Mouse (Mus musculus): ENCODE measurements at regions not wholly inside any gene's neighbourhood (a gene's known extent, or its start where the extent isn't known, plus 50 kb on each side); places are given as distances from the start of the nearest gene placed in this dataset.

DNA sequence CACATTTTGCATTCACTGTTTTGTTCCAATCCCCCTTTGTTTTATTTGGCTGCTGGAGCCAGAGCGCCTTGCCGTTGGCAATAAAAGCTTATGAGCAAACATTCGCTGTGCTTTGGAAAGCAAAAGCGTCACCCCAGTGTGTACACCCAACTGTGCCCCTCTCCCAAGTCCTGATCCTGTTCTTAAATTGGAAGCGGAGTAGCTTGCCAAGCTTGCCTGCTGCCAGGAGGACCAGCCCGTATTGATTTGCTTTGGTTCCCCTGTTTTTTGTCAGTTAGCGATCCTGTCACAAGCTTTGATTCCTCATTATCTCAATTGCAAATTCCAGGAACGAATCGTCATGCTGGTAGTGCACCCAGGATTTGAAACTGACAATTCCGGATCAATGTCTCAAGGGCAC lies 917.5 kb downstream of the Olfm4 start:
- peak; percentile 69 to 87 for DNase-seq

GRCm38 (mm10) chr14:80901759-80902163 lies 917.9 kb downstream of the Olfm4 start:
- DNase-seq, result peak; percentile 65 to 71

GRCm38 (mm10) chr14:80916031-80916430 lies 932.1 kb downstream of the Olfm4 start:
- no peak for DNase-seq

DNA sequence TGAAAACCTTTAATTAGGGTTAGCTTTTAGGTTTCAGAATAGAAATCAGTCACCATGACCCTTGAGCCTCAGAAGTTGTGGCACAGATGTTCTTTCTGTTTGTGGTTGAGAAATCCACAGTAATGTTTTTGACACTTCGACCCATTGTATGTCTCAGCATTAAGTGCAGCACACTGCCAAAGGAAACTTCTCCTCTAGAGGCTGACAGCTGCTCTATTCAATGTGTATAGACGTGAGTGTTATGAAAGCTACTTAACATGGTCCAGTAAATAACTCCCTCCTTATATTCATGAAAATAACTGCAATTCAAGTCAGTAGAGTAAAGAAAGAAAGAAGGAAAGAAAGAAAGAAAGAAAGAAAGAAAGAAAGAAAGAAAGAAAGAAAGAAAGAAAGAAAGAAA lies 939.9 kb downstream of the Olfm4 start:
- no peak for DNase-seq

DNA sequence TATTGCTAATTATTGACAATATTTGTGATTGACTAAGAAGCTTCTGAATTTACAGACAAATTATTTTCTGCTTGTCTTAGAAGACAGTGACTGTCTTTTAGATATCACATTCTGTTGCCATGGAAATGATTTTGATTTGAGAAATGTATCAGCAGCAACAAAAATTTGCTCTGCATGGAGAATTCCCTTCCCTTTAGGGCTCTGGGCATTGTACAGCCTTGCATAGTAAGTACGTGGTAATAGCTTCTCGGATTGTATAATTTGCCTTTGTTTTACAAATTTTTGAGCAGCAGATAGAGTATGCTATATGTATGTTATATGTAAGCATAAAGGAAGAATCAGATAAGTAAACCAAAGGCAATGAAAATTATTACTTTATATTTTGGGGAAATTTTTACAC lies 976.1 kb downstream of the Olfm4 start:
- no peak for DNase-seq

DNA sequence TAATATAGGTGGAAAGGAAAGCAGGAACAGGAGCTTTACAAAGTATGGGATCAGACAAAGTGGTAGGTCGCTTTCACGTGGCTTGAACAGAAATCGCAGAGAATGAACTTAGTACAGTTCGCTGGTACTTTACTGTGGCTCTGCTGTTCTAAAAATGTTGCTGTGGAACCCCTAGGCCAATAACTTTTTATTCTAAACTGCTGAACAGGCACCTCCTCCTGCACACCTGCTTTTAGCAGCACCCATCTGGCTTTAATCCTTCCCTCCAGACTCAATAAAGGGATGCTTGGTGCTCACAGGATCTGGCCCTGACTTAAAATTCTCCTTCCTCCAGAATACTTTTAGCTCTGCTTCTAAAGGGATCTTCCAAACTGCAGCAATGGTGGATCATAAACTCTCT lies 991.9 kb downstream of the Olfm4 start:
- DNase-seq, result no peak

GRCm38 (mm10) chr14:80976662-80977061 lies 992.8 kb downstream of the Olfm4 start:
- no peak for DNase-seq

DNA sequence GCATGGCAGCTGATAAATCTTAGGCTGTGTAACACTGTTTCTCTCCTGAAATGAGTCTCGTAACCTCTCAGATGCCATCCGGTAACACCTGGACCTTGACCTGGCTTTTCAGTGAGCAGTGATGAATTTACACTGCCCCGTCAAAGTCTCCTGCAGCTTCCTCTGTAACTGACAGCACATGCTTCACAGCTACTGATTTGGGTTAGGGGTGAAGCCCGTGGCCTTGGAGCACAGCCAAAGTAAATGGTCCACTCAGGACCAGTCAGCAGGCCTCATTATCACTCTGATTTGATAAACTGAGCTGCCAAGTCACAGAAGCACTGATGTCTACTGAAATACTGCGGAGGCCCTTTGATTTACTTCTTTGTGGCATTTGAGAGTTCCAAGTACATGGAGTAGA lies 995.6 kb downstream of the Olfm4 start:
- DNase-seq, result peak; percentile 4 to 7

DNA sequence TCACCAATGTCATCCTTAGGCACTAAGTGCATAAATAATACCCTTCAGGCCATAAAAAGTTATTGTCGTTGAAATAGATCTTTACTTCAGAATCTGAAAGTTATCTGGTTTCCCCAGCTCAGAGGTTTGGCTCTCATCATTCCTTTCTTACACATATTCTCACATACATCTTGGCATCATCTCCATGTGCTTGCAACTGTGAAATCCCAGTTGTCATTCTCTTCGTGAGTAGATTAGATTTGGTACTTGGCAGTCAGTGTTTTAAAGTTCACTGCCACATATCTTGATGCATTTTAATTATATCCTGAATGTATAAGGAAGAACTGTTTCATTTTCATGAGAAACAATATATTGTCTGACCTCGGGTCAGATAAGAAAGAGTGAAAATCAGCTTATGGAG lies 1006.3 kb downstream of the Olfm4 start:
- no peak for DNase-seq

DNA sequence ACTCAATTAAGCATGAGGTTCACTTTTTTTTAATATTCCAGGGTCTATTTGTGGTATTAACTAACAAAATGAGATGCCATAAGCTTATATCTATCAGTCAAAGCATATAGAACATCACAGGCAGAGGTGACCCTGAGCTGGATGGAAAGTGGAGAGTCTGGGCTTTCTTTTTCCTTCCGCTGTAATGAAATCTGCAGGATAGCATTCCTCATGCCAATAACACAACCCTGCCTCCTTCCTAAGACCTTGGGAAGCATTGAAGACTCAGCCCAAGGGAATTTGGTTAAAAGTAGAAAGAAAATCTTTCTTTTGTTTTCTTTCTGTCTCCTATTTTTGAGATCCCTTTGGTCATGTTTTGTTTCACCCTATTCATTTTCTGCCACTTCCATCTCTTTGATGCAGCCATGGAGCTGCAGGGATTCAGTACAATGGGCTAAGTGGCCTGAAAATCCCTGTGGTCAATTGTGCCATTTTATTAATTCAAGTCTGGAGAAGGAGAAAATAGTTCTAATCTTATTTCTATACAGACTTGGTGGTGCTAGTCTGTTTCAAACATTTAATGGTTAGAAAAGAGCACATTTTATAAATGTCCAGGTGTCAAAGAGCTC lies 1006.9 kb downstream of the Olfm4 start:
- no peak for DNase-seq

DNA sequence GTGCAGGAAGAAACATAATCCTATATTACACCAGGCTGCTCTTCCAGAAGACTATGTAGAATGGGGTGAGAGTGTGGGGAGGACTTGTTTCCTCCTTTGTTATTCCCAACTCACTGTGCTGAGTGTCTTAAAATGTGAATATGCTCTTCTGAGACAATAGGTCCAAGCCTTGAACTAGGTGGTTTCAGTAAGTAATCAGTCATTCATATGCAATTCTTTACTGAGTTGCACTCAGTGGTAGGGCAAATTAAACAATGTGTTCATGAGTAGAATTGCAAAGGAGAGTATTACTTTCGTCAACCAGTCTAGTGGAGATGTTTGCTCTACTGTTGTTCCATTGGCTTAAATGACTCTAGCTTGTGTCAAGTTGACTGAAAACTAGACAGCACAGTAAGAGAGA lies 1015.1 kb downstream of the Olfm4 start:
- no peak for DNase-seq

- DNase-seq, result no peak
These were observed 1029.3 kb downstream of the Olfm4 start for GRCm38 (mm10) chr14:81013208-81013607.

GRCm38 (mm10) chr14:81031475-81031874 lies 1047.6 kb downstream of the Olfm4 start:
- DNase-seq, result peak; percentile 1

DNA sequence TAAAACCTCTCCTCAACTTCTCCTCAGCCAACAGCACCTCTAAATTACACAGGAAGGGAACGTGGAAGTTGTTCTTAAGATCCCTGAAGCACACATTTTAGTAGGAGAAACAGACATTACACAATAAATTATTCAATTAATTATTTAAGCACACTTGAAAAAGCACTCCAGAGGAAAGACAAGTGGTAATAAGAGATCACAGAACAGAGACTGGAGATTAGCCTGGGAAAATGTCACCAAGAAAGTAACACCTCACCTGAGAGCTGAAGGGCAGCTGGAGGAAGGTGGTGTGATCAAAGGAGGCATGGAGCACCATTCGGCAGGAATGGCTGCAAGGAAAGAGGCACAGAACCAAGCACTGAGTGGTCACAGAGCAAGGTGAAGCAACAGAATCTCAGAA lies 1053.8 kb downstream of the Olfm4 start:
- no peak for DNase-seq

GRCm38 (mm10) chr14:81038045-81038444 lies 1054.2 kb downstream of the Olfm4 start:
- no peak for DNase-seq

All from cerebellum, postnatal 10 days (tissue).